ENCODE assay signal across 8 mouse cellular contexts in the genomic region with DNA sequence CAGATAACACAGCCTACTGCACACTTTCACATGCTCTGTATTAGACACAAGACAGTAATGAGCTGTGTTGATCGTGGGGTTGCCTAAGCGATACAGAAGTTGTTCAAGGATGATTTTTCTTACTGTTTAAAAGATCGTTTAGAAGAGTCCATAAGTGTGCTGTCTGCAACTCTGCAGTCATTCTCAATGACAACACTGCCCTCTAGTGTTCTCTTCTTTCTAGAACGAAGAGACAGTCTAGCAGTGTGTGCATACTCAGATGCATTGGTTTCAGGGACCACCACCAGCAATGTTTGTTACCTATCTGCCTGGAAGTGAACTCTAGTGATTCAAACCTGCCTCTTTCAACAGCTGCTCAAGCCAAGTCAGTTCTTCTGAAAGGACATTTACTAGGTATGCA.
DNase-seq lines count a peak whose midpoint lies in the region; ATAC-seq and TF ChIP-seq lines count a peak whose summit lies in the region.

No protein-coding gene starts in this region.

- no peak overlapping the region for H3K27ac ChIP-seq in intestine, embryonic 14.5 days (ENCODE audit: low read depth)
- H3K27ac ChIP-seq in limb, embryonic 14.5 days (replicated peaks; ENCODE audit: low read depth, low read length), result no peak overlapping the region

- no peaks in the 10 kb centered on the region for H3K36me3 ChIP-seq in intestine, embryonic 14.5 days (ENCODE audit: control insufficient read depth, insufficient read depth, low read length)
- no peaks in the 10 kb centered on the region for H3K36me3 ChIP-seq in limb, embryonic 14.5 days (ENCODE audit: control insufficient read depth, insufficient read depth, low read length)

- peak; percentile 40 for DNase-seq in right cerebral cortex, adult 2 months (ENCODE audit: low spot score in 2 of 2)
- DNase-seq in right cerebral cortex, postnatal 25 days, result no peak
- peak; percentile 57 for DNase-seq in intestine, embryonic 14.5 days (ENCODE audit: low spot score)
- DNase-seq in limb, embryonic 14.5 days (ENCODE audit: low spot score), result peak; percentile 94
- peak; percentile 90 for DNase-seq in retina, embryonic 14.5 days (ENCODE audit: low spot score)
- DNase-seq in adrenal gland, adult 18-20 months (ENCODE audit: low spot score in 2 of 2), result no peak

- peak; percentile 49 for ATAC-seq in activated CD4-positive, CD25-positive, alpha-beta regulatory T cell, adult 4 months
- ATAC-seq in erythroid progenitor cell, adult 5-6 weeks (replicated peaks; ENCODE audit: low FRiP score, poor library complexity, severe bottlenecking), result peak; percentile 46; the same call in 1 of the 2 replicates
- peak; percentile 60; the same call in 1 of the 2 replicates for ATAC-seq in intestine, embryonic 14.5 days (replicated peaks; ENCODE audit: low FRiP score, low TSS enrichment, low read depth)
- peak; percentile 85 for ATAC-seq in limb, embryonic 14.5 days (ENCODE audit: low FRiP score, low read depth)

- H3K9me3 ChIP-seq in intestine, embryonic 14.5 days (ENCODE audit: control insufficient read depth, low read length), result no peaks in the 10 kb centered on the region
- H3K9me3 ChIP-seq in limb, embryonic 14.5 days (ENCODE audit: control insufficient read depth, low read length), result no peaks in the 10 kb centered on the region

- WGBS in intestine, embryonic 14.5 days, result 9% methylated on average over 4 of the region's 4 CpGs
- 26% methylated on average over 4 of the region's 4 CpGs for WGBS in limb, embryonic 14.5 days

- H3K9ac ChIP-seq in intestine, embryonic 14.5 days (ENCODE audit: low read length), result no peak overlapping the region
- no peak overlapping the region for H3K9ac ChIP-seq in limb, embryonic 14.5 days (ENCODE audit: low read depth, low read length, severe bottlenecking)

- no peaks in the 10 kb centered on the region for H3K27me3 ChIP-seq in intestine, embryonic 14.5 days (replicated peaks; ENCODE audit: control insufficient read depth, insufficient read depth, low read length)
- no peaks in the 10 kb centered on the region for H3K27me3 ChIP-seq in limb, embryonic 14.5 days (ENCODE audit: control insufficient read depth, insufficient read depth, low read length)

- TF ChIP-seq POLR2A in limb, embryonic 14.5 days (IDR thresholded peaks at IDR 0.05; ENCODE audit: borderline replicate concordance, extremely low read depth, insufficient read depth, insufficient read length), result no peak

- H3K4me1 ChIP-seq in intestine, embryonic 14.5 days (replicated peaks; ENCODE audit: control insufficient read depth, insufficient read depth, low read length), result no peaks in the 10 kb centered on the region
- H3K4me1 ChIP-seq in limb, embryonic 14.5 days (ENCODE audit: control insufficient read depth, insufficient read depth, low read length), result no peaks in the 10 kb centered on the region

- H3K4me2 ChIP-seq in intestine, embryonic 14.5 days (ENCODE audit: low read length), result no peak overlapping the region
- no peak overlapping the region for H3K4me2 ChIP-seq in limb, embryonic 14.5 days (replicated peaks; ENCODE audit: low read depth, low read length, severe bottlenecking)

- no peak overlapping the region for H3K4me3 ChIP-seq in intestine, embryonic 14.5 days (ENCODE audit: low read depth, low read length)
- no peak overlapping the region for H3K4me3 ChIP-seq in limb, embryonic 14.5 days (replicated peaks; ENCODE audit: low read length)

Comparison
In these comparisons a context has a peak if more than half of its experiments do, and no peak if none do; other contexts are left out.
1. DNase-seq: peak in right cerebral cortex, adult 2 months (2 of 2), intestine, embryonic 14.5 days (single experiment), limb, embryonic 14.5 days (single experiment) and retina, embryonic 14.5 days (single experiment); none in right cerebral cortex, postnatal 25 days (single experiment) and adrenal gland, adult 18-20 months (0 of 2).
2. Peak in every context shown above with its lines, with median percentiles within 50 percentile points of each other: ATAC-seq.